Mouse (Mus musculus) intestine, postnatal 0 days (tissue): Measurements from ENCODE around the gene Mapk9. TPM values are rescaled to one million over a fixed set of nuclear protein-coding genes. Genes with fewer than 3 reads are reported as not detected.

ENCODE experiments used
- ATAC-seq: fragments of 200-750 bp; cut with Nextera tagmentation; 2 replicates; pipeline ENCODE4 v1.8.0; 2017; ENCODE audit warnings: mild to moderate bottlenecking, moderate TSS enrichment, moderate library complexity
- H3K27ac ChIP-seq: fragments of 300-500 bp; sonication (generic); 2 replicates; pipeline ENCODE4 v1.5.1; 2014; ENCODE audit warnings: mild to moderate bottlenecking, low read depth, low read length, moderate library complexity
- H3K27me3 ChIP-seq: fragments of 300-500 bp; sonication (generic); replicated peaks from 2 replicates; pipeline ENCODE4 v1.6.1; 2014; ENCODE audit warnings: low read length, mixed read lengths; ENCODE audit not compliant: control insufficient read depth, insufficient read depth
- H3K36me3 ChIP-seq: fragments of 300-500 bp; sonication (generic); 2 replicates; pipeline ENCODE4 v1.6.1; 2014; ENCODE audit warnings: mild to moderate bottlenecking, moderate library complexity; ENCODE audit not compliant: control insufficient read depth, insufficient read depth
- H3K4me1 ChIP-seq: fragments of 300-500 bp; sonication (generic); replicated peaks from 2 replicates; pipeline ENCODE4 v1.6.1; 2014; ENCODE audit warnings: antibody characterized with exemption, low read length, mixed read lengths; ENCODE audit not compliant: control insufficient read depth, insufficient read depth
- H3K4me2 ChIP-seq: fragments of 300-500 bp; sonication (generic); replicated peaks from 2 replicates; pipeline ENCODE4 v1.6.1; 2014; ENCODE audit warnings: low read depth, mild to moderate bottlenecking, moderate library complexity
- H3K4me3 ChIP-seq: fragments of 300-500 bp; sonication (generic); 2 replicates; pipeline ENCODE4 v1.5.1; 2014; ENCODE audit warnings: low read depth, low read length
- H3K9ac ChIP-seq: fragments of 300-500 bp; sonication (generic); 2 replicates; pipeline ENCODE4 v1.6.1; 2014; ENCODE audit warnings: mild to moderate bottlenecking, low read depth, low read length
- H3K9me3 ChIP-seq: fragments of 300-500 bp; sonication (generic); 2 replicates; pipeline ENCODE4 v1.6.1; 2016; ENCODE audit warnings: mixed run types; ENCODE audit not compliant: control insufficient read depth
- CTCF ChIP-seq: sonication (generic); IDR thresholded peaks from 2 replicates; pipeline ENCODE4 v1.5.1; 2016; ENCODE audit warnings: low read depth, mild to moderate bottlenecking, control low read depth, antibody characterized with exemption, moderate library complexity
- WGBS: fragments of 180-500 bp; shearing (Covaris S2); extraction: QIAGEN DNeasy Blood & Tissue Kit; methylation state at CpG from one replicate; pipeline ENCODE4 v1.1.7; 2014; 5-methylcytosine and 5-hydroxymethylcytosine counted together
- polyA plus RNA-seq: library from polyadenylated mRNA; unstranded; fragments of >200 nt; fragmentation: Nextera tagmentation; extraction: Ambion mirVana; gene quantifications from 2 replicates; pipeline ENCODE4 v1.2.1, GENCODE M21; 2015

Mapk9 gene
- polyA plus RNA-seq, 1 experiment from 2014 or later = 22.0 TPM

GRCm38 (mm10) chr11:49855144-49855543, 8.6 kb downstream of the Mapk9 start:
- no peak overlapping the region for H3K4me2 ChIP-seq
- peaks cover 9% of the 10 kb centered on the region; the same call in 1 of the 2 replicates for H3K36me3 ChIP-seq
- no peak for TF ChIP-seq CTCF
- 78% methylated on average over 5 of the region's 5 CpGs for WGBS
- no peak overlapping the region for H3K4me3 ChIP-seq
- no peaks in the 10 kb centered on the region for H3K4me1 ChIP-seq
- H3K9ac ChIP-seq = no peak overlapping the region
- no peaks in the 10 kb centered on the region for H3K27me3 ChIP-seq
- no peak overlapping the region for H3K27ac ChIP-seq
- no peaks in the 10 kb centered on the region for H3K9me3 ChIP-seq
- ATAC-seq = no peak

GRCm38 (mm10) chr11:49861139-49861538, 14.6 kb downstream of the Mapk9 start:
- H3K9ac ChIP-seq = no peak overlapping the region
- ATAC-seq = no peak
- no peaks in the 10 kb centered on the region for H3K9me3 ChIP-seq
- H3K27ac ChIP-seq = no peak overlapping the region
- H3K4me1 ChIP-seq = no peaks in the 10 kb centered on the region
- H3K4me2 ChIP-seq = no peak overlapping the region
- H3K4me3 ChIP-seq = no peak overlapping the region
- TF ChIP-seq CTCF = no peak
- no peaks in the 10 kb centered on the region for H3K27me3 ChIP-seq
- 87% methylated on average over 4 of the region's 4 CpGs for WGBS
- peaks cover 11% of the 10 kb centered on the region for H3K36me3 ChIP-seq

- Histone ChIP-seq H3K4me3 (no peak overlapping the region), H3K9me3 (no peaks in the 10 kb centered on the region), H3K4me2 (no peak overlapping the region), H3K4me1 (no peaks in the 10 kb centered on the region), H3K36me3 (peaks cover 21% of the 10 kb centered on the region), H3K27me3 (no peaks in the 10 kb centered on the region), H3K9ac (no peak overlapping the region), H3K27ac (no peak overlapping the region)
- TF ChIP-seq CTCF = no peak
- no peak for ATAC-seq
Observed at GRCm38 (mm10) chr11:49863926-49864325, 17.4 kb downstream of the Mapk9 start.

DNA sequence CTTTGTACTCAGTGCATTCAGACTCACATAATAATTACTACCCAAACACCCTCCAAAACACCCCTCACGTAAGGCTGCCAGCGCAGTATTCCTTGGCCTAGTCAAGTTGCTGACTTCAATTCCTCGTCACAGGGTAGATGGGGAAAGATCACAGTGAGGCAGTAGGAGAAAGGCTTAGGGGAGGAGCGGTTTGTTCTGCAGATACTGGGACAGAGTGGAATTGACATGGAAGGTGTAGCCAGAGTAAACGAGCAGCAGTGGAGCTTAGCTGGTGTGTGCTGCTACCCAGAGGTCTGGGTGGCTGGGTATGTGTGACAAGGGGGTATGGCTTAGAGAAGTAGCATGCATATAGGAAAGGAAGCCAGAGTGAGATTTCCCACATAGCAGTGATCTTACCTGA, 20.8 kb downstream of the Mapk9 start:
- no peaks in the 10 kb centered on the region for H3K27me3 ChIP-seq
- no peak for TF ChIP-seq CTCF
- no peaks in the 10 kb centered on the region for H3K4me1 ChIP-seq
- no peaks in the 10 kb centered on the region for H3K9me3 ChIP-seq
- no peak for ATAC-seq
- H3K4me3 ChIP-seq = no peak overlapping the region
- peaks cover 31% of the 10 kb centered on the region for H3K36me3 ChIP-seq
- no peak overlapping the region for H3K9ac ChIP-seq
- no peak overlapping the region for H3K4me2 ChIP-seq
- WGBS = 87% methylated on average over 5 of the region's 5 CpGs
- H3K27ac ChIP-seq = no peak overlapping the region

- H3K4me3 ChIP-seq = no peak overlapping the region
- ATAC-seq = no peak
- H3K4me1 ChIP-seq = no peaks in the 10 kb centered on the region
- no peaks in the 10 kb centered on the region for H3K9me3 ChIP-seq
- no peak overlapping the region for H3K9ac ChIP-seq
- TF ChIP-seq CTCF = peak; percentile 83
- no peak overlapping the region for H3K27ac ChIP-seq
- H3K27me3 ChIP-seq = no peaks in the 10 kb centered on the region
- no peak overlapping the region for H3K4me2 ChIP-seq
- peaks cover 43% of the 10 kb centered on the region for H3K36me3 ChIP-seq
Observed at GRCm38 (mm10) chr11:49869762-49870161, 23.2 kb downstream of the Mapk9 start.

DNA sequence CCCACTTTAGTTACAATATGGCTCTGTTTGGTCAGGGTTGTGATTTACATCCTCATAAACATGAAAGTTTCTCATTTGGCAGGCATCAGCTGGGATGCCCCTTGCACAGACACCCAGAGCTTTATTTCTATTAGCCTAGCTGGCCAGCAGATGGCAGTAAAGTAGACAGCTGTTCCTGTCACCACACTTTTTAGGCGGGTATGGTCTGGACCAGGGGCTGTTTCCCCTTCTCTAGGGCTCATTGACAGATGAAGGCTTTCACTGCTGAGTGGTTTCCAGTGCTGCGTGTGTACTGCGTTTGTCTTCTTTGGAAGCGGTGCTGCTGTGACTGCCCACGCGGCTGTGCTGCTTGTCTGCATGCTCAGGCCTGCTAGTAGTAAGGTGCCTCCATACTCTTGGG, 25.4 kb downstream of the Mapk9 start:
- Histone ChIP-seq H3K9ac (no peak overlapping the region), H3K9me3 (no peaks in the 10 kb centered on the region), H3K4me2 (no peak overlapping the region), H3K36me3 (peaks cover 37% of the 10 kb centered on the region), H3K27me3 (no peaks in the 10 kb centered on the region), H3K4me3 (no peak overlapping the region), H3K27ac (no peak overlapping the region), H3K4me1 (no peaks in the 10 kb centered on the region)
- TF ChIP-seq CTCF = peak; percentile 77
- ATAC-seq = no peak
- WGBS = 46% methylated on average over 6 of the region's 6 CpGs

GRCm38 (mm10) chr11:49872779-49873178, 26.2 kb downstream of the Mapk9 start:
- Histone ChIP-seq H3K9me3 (no peaks in the 10 kb centered on the region), H3K4me2 (no peak overlapping the region), H3K9ac (no peak overlapping the region), H3K27me3 (no peaks in the 10 kb centered on the region), H3K4me3 (no peak overlapping the region), H3K36me3 (peaks cover 33% of the 10 kb centered on the region), H3K27ac (no peak overlapping the region), H3K4me1 (no peaks in the 10 kb centered on the region)
- WGBS = 94% methylated on average over 6 of the region's 6 CpGs
- ATAC-seq = no peak
- TF ChIP-seq CTCF = no peak
